Mouse (Mus musculus) CH12F3 (cell line): ENCODE results near the gene Lsmem1.
"Not testable (repeated sequence)": the region's sequence is repeated elsewhere in the genome, so short reads cannot be mapped to it uniquely, and the experiment has no call there.

Experiments used
- in situ Hi-C: fragments of 300-500 bp; cut with MboI; formaldehyde crosslinking; loops from 2 replicates; pipeline ENCODE4 v1.14.3; 2020; ENCODE audit warnings: low sequenced_read_pairs

The Lsmem1 gene

GRCm38 (mm10) chr12:40214888-40215876 lies 15.9 kb upstream of the Lsmem1 start:
- in situ Hi-C loops = no loop called here

- in situ Hi-C loops = no loop called here
These were observed 9.8 kb upstream of the Lsmem1 start for GRCm38 (mm10) chr12:40209049-40209448.

GRCm38 (mm10) chr12:40207909-40208308 lies 8.6 kb upstream of the Lsmem1 start:
- in situ Hi-C loops = no loop called here

GRCm38 (mm10) chr12:40202161-40203035 lies 3.1 kb upstream of the Lsmem1 start:
- in situ Hi-C loops = no loop called here

GRCm38 (mm10) chr12:40200484-40201235 lies 1.4 kb upstream of the Lsmem1 start:
- in situ Hi-C loops = no loop called here

GRCm38 (mm10) chr12:40199795-40200402 lies 609 bp upstream of the Lsmem1 start:
- in situ Hi-C loops = no loop called here

GRCm38 (mm10) chr12:40198427-40198826 lies 863 bp downstream of the Lsmem1 start:
- in situ Hi-C loops = no loop called here

GRCm38 (mm10) chr12:40198019-40198418 lies 1.3 kb downstream of the Lsmem1 start:
- in situ Hi-C loops = no loop called here

GRCm38 (mm10) chr12:40197511-40197910 lies 1.8 kb downstream of the Lsmem1 start:
- in situ Hi-C loops = no loop called here

GRCm38 (mm10) chr12:40185474-40185873 lies 13.8 kb downstream of the Lsmem1 start:
- in situ Hi-C loops = no loop called here

- in situ Hi-C loops = no loop called here
These were observed 22.2 kb downstream of the Lsmem1 start for GRCm38 (mm10) chr12:40177089-40177488.

- in situ Hi-C loops = no loop called here
These were observed 23.1 kb downstream of the Lsmem1 start for GRCm38 (mm10) chr12:40176158-40176557.

- in situ Hi-C loops = not testable (repeated sequence)
These were observed 24.1 kb downstream of the Lsmem1 start for GRCm38 (mm10) chr12:40175171-40175570.

- in situ Hi-C loops = loop anchor here (25.0 kb wide), 1 partner anchor 659 kb away; no protein-coding TSS in a partner anchor
These were observed 27.7 kb downstream of the Lsmem1 start for GRCm38 (mm10) chr12:40171637-40172036.

GRCm38 (mm10) chr12:40169675-40170074 lies 29.6 kb downstream of the Lsmem1 start:
- in situ Hi-C loops = loop anchor here (25.0 kb wide), 1 partner anchor 657 kb away; no protein-coding TSS in a partner anchor

- in situ Hi-C loops = loop anchor here (25.0 kb wide), 1 partner anchor 652 kb away; no protein-coding TSS in a partner anchor
These were observed 34.7 kb downstream of the Lsmem1 start for GRCm38 (mm10) chr12:40164621-40165020.

GRCm38 (mm10) chr12:40160777-40161176 lies 38.5 kb downstream of the Lsmem1 start:
- in situ Hi-C loops = loop anchor here (25.0 kb wide), 1 partner anchor 648 kb away; no protein-coding TSS in a partner anchor

- in situ Hi-C loops = loop anchor here (25.0 kb wide), 1 partner anchor 642 kb away; no protein-coding TSS in a partner anchor
These were observed 45.1 kb downstream of the Lsmem1 start for GRCm38 (mm10) chr12:40154188-40154587.

GRCm38 (mm10) chr12:40152353-40153069 lies 46.8 kb downstream of the Lsmem1 start:
- in situ Hi-C loops = loop anchor here (25.0 kb wide), 1 partner anchor 640 kb away; no protein-coding TSS in a partner anchor
